Mouse (Mus musculus) layer of hippocampus, postnatal 36 days (tissue): Measurements from ENCODE around the gene Pkd1l2. TPM values are rescaled to one million over a fixed set of nuclear protein-coding genes. Genes with fewer than 3 reads are reported as not detected.
A peak's percentile ranks its signal among the peaks of the same experiment; 100 is the strongest.

Experiments
- DNase-seq, 2 experiments: peaks; one replicate each; pipeline ENCODE4 v3.0.0; 2022
- total RNA-seq, 2 experiments: library from RNA; stranded (reverse); gene quantifications; 2 replicates each; pipeline ENCODE4 v1.2.3; 2021

Pkd1l2 gene
- under 1 TPM in 1 of 2 experiments, not detected in 1; 0.05 TPM for total RNA-seq

DNA sequence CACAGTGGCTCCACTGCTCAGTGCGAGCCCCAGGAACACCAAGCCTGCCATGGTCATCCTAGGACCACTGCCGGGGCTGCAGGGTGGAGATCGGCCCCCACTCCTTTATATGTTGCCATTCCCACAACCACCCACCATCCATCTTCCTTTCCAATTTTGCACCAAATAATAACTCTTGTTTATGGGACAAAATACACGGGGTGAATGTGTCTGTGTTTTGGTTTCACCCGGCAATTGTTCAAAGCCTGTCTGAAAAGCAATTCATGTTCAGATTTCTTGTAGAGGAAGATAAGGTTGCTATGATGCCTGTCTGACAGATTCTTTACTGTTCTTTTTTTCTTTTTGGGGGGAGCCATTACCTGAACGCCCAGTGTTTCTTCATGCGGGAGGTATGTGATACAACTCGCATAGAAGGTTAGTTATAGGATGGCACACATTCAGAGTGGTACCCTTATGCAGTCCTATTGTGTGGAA is at the start of gene Pkd1l2:
TSS of gene Pkd1l2 (minus strand) at position 51 of the 474 bp plus-strand sequence.
- no peak for DNase-seq

DNA sequence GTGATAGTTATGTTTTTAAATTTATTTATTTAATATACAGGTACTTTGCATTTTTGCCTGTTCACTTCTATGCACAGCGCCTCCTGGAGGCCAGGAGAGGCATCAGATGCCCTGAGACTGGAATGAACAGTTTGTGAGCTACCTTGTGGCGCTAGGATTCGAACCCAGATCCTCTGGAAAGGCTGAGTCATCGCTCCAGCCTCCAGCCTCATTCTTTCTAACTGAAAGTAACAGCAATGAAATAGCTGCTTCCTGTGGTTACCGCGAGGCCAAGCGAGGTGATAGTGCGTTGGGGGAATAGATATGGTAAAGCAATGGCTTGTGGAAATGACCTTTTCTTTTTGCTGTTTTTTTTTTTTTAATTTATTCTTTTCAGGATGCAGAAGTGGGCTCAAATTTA is 44.8 kb upstream of the Pkd1l2 start:
- no peak for DNase-seq

DNA sequence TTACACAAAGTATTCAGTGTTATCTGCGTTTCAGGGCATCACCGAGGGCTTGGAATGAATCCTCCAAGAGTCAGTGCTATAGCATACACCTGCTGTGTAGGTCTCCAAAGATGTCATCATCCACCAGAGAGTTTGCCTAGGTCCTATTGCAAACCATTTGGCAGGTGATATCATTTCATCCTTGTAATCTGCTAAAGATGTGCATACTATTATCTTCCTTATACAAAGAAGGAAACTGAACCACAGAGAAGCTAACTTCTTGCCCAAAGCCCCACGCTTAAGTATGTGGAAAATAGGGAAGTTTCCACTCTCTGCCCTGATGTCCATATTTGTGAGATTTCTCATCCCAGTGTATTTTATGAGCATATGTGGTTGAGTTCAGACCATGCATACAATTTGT is 44.2 kb upstream of the Pkd1l2 start:
- DNase-seq, result no peak

DNA sequence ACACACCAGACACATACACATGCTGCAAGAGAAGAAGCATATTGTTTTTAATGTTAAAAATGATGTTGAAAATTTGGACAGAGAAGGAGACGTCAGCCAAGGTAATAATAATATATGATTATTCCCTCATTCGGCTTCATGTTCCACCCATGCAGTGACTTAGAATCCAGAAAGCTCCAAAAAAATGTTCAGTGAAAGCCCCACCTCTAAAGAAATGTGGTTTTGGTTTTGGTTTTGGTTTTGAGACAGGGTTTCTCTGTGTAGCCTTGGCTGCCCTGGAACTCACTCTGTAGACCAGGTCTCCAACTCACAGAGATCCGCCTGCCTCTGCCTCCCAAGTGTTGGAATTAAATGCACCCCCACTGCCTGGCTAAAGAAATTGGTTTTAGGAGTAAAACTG is 43.6 kb upstream of the Pkd1l2 start:
- DNase-seq, result no peak

DNA sequence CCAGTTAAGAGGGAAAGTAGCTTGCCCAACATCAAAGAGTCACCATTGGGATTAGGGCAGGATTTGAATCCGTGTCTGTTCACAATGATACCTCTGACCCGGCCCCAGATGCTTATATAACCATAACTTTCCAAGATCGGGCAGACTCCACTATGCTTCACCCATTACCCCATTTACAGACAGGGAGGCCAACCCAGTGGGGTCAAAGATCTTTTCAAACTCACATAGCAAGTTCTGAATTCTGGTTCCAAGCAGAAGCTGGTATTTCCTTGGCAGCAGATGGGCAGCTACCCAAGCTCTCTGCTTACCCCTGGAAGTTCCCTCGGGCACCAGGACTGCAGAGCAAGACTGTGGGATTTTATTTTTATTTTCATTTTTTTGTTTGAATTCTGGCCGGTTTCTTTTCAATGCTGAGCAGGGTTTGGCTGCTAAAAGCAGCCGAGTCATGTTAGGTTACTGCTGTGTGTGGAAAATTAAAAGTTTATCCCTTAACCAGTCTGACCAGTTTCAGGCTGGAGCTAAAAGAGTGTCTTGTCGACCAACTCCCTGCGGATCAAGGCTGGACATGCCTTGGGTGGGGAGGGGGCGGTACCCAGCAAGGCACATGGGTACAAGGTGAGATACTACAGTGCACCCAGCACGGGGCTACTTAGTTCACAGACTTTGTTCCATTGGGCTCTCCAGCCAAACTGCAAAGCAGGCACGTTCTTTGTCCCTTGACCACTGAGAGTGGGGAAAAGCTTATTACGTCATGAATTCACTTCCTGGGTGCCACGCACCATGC is 41.8 kb upstream of the Pkd1l2 start:
- no peak for DNase-seq

DNA sequence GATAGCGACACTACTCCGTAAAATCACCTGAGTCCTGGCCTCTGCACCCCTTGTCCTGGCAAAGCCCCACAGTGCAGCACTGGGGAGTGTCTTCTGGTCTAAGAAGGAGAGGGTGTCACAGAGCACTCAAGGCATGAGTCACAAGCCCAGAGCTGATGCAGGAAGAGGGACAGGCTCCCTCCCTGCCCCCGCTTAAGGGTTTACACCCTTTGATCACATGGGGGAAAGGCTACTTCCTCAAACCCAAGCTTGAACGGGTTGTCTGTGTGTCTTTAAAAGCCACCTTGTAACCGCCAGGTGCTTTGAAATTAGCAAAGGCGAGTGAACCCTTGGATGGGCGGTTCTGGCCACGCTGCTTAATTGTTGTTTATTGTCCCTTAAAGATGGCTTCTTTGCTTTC is 39.0 kb upstream of the Pkd1l2 start:
- no peak for DNase-seq

DNA sequence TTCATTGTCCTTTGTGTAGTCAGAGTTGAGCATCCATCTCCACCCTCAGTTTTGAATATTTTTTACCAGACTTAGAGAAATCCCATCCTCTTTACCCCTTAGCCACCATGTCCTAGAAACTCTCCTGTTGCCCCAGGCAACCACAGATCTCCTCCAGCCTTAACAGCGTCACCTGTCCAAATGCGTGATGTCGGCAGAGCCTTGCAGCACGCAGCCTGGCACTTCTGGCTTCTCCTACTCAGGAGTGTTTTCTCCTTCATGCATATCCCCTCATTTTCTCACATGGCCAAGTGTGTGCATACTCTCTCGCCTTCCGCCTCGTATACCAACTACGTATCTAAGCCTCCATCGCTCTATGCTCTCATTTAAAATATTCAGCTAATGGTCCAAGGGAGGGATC is 36.2 kb upstream of the Pkd1l2 start:
- DNase-seq, result no peak

DNA sequence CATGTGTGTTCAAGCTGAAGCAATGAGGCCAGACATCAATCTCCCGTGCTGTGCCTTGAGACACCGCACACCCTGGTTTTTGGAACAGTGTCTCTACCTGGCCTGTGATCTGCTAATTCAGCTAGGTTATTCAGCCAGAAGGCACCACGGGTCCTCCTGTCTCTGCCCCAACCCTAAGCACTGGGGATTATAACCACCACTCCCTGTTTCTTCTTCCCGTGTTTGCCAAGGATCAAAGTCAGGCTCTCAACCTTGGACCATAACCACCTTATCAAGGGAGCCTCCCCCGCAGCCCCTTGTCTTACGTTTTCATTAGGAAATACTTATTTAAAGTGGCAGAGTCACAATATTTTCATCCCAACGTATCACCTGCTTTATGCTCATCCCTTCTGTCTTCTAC is 34.3 kb upstream of the Pkd1l2 start:
- DNase-seq, result no peak

DNA sequence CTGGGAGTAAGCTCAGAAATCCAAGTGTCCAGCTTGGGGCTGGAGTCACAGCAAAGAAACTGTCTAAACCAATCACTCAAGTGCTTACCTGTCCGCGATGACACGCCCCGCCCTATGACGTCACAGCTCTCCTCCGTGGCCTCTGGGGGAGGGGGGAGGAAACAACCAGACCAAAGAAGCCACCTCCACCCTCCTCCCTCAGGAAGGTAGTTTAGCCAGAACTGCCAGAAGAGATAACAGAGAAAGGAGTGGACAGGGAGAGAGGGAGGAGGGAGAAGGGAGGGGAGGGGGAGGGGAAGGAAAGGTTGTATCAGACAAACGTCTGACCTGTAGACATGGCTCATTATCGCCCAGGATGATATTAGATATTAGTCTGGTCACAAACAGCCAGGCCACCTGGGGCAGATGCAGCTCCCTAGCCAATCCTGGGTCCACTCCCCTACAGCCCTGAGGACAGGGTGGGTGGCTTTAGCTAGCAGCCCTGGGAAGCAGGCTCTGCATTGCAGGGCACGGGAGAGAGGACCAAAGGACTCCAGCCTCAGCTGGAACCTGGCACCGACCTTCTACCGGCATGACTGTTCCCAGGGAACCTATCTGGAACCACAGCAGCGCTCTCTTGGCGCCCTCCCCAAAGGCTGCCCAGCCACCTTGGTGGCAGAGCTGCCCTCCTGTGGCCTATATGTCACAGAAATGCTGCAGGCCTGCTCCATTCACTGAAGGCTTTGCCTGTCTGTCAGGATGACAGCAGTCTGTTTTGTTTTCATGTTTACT is 33.6 kb upstream of the Pkd1l2 start:
- no peak for DNase-seq

DNA sequence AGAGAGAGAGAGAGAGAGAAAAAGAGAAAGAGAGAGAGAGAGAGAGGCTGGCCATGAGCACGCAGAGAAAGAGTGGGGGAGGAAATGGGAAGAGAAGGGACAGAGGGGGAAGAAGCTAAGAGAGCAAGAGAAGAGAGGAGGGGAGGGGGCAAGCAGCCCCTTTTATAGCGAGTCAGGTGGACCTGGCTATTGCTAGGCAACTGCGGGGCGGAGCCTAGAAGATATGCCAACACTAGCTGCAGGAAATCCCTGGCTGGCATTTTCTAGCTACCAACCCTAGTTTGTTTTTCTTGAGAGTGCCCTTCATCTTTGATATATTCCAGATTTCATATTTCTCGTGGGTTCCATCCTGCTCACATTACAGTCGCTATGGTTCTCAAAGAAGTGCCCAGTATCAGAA is 32.8 kb upstream of the Pkd1l2 start:
- no peak for DNase-seq

DNA sequence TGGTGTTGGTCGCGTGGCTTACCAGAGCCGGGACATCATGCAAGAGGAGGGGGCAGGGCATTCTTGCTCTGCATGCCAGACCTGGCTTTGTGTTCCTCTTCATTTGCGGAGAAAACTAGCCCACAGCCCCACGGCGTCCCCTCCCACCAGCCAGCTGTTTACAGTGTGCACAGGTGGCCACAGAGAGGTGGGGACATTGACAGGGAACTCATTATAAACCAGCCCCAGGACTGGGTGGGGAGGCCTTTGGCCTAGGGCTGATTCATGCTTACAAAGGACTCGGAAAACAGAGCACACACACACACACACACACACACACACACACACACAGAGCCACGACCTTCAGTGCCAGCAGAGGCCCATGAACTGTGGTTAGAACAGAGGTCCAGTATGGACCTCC is 30.0 kb upstream of the Pkd1l2 start:
- no peak for DNase-seq

DNA sequence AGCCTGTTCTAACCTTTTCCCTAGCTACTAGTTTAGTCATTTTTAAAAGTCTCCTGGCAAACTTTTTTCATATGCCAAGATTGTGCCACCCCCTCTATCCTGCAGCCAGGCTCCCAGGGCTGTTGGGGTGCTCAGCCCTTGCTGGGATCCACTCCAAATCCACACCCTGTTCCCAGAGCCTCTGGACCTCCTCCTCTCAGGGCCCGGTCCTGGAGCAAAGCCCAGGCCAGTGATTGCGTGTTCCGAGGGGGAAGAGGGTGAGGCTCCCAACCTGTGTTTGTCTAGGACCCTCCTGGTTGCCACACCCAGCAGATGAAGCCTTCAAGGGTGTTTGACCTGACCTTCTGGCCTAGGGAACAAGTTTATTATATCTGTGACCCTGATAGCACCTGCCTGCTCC is 29.4 kb upstream of the Pkd1l2 start:
- no peak for DNase-seq

DNA sequence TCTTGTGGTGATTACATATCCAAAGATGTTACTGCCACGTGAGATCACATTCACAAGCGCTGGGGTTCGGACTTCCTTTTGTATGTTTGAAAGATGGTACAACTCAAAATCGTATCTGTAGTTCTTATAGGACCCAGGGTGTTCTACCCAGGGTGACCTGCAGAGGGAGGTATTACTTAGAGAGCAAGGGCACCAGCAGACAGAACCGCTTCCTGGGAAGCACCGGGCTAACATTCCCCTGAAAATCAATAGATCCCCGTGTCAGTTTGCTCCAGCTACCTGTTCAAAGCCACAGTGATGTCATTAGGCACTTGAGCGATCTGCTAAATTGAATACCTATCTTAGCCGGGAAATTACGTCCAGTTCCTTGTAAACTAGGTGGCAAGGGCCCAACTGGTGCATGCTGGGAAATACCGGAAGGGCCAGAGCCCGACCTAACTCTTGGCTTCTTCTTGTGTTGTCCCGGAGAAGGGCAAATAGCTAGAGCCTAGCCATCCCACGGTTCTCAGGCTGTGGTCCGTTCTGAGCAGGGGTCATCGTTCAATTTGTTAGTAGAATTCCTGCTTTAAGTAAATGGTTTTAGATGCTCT is 27.6 kb upstream of the Pkd1l2 start:
- no peak for DNase-seq

DNA sequence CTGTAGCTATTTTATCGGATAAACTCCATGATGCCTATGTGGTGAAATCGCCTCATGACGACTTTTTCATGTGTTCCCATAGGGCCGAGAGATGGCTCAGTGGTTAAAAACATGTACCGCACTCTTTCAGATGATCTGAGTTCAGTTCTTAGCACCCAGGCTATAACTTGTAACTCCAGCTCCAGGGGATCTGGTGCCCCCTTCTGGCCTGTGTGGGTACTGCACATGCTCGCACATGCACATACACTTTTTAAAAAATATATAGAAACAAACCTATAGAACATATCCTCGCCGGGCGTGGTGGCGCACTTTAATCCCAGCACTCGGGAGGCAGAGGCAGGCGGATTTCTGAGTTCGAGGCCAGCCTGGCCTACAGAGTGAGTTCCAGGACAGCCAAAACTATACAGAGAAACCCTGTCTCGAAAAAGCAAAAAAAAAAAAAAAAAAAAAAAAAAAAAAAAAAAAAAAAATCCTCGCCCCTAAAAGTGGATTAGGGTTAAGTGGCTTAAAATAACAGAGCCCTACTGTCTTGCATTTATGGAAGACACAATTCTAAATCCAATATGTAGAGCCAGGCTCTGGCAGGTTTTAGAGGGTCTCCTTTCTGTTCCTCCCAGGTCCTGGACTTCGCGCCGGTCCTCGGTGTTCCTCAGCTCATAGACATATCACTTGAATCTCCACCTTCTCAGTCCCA is 26.9 kb upstream of the Pkd1l2 start:
- DNase-seq, result no peak

DNA sequence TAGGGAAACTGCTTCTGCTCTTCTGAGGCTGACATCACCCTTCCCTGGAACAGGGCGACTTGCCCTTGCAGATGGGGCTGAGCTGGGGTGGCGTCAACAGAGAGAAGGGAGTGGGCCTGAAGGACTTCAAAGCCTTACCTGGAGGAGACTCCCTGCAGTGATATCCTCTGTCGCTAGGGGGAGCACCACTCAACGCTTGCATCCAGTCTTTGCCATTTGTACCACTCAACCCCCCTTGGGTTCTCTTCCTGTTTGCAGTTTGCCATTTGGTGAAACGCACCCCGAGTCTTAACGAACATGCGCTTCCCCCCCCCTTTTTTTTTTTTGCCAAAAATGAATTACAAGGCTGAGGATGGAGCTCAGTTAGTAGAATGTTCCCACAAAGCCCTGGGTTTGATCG is 25.3 kb upstream of the Pkd1l2 start:
- DNase-seq, result peak; percentile 61 to 70

DNA sequence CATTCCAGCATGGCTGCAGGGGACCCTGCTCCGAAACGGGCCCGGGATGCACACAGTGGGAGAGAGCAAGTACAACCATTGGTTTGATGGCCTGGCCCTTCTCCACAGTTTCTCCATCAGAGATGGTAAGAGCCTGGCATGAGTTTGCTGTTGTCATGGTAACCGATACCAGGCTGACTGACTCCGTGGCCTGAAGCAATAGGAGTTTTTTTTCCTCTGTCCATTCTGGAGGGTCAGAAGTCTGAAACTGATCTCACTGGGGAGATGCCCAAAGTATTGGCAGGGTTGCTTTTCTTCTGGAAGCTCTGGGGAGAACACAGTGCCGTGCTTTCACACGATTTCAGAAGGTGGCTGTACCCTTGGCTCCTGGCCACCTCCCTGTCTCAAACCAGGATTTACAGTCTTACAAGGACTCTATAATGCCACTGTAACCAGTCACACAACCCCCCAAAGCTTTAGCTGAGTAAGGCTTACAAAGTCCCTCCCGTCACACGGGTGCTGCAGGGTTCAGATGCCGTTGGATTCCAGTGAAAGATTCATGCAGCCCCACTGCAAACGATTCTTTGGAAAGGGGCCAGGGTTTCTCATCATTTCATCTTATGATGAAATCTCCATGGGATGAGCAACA is 15.4 kb upstream of the Pkd1l2 start:
- peak in 1 of 2 experiments; percentile 25 for DNase-seq

DNA sequence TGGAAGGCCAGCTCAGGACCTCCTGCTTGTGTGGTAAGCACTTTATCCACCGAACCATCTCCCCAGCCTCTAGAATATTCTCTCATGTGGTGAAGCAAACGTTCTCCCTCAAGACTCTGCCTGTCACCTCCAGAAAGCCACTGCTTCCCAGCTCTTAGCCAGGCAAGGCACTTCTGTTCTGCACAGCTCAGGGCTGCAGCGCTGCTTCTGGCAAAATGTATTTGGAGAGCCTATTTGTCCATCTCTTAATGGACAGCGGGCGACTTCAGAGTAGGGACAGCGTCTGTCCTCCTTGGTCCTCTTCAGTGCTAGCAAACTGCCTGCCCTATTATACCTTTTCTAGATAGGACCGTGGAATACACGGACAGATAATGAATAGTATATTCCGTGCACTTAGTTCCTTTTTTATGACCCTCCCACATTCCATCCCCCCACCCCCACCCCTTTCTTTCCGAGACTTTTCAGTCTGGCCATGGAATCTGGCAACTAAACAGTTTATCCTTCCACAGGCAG is 14.9 kb upstream of the Pkd1l2 start:
- DNase-seq, result no peak

DNA sequence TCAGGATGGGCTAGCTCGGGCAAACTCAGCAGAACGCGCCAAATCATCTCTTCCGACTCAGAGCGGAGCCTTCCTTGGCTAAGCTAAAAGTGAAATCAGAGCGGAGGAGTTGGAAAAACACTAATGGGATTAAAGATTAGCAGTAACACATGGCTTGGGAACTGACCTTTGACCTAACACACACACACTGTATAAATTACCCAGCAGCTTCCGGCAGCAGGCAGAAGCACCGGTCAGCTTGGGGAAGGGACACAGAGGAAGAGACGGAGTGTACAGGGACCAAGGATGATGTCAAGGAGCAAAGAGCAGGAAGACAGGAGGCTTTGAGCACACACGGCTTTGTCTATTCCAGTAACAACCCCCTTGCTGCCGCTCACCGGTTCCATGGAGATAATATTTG is 13.4 kb upstream of the Pkd1l2 start, which contains the start of gene Bco1:
TSS of gene Bco1 (plus strand) at position 208 of the 400 bp plus-strand sequence.
- DNase-seq, result no peak

DNA sequence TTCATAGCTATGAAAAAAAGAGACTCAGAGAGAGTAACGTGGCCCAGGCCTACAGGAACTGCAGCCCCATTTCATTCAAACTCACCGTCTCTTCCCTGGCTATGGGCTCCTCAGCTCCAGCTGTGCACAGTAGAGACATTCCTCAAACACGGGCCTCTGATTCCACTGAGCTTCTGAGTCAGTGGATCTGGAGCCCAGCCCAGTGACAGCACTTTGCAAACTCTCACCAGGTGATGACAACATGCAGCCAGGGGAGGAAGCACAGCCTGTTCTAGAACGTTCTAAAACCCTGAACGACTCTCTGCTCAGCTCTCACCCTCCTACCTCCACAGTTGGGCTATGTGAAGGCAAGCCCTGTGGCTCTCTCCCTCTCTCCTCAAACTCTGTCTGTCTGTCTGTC is 11.8 kb upstream of the Pkd1l2 start:
- DNase-seq, result no peak

DNA sequence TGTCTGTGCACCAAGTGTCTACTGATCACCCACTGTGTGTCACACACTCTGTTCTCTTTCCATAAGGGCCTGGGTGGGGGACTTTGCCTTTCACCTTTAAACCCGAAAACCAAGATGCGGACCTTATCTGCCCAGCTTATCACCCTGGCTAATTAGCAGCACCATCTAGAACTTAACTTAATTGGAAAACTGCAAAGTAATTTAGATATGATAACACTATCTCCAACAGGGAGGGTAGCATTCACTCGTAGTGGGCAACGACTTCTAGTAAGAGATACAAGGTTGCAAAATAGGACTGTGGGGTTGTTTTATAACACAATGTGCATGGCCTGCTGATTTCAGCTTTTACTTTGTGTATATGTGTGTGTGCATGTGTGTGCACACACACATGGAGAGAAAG is 7.6 kb upstream of the Pkd1l2 start:
- DNase-seq, result no peak

DNA sequence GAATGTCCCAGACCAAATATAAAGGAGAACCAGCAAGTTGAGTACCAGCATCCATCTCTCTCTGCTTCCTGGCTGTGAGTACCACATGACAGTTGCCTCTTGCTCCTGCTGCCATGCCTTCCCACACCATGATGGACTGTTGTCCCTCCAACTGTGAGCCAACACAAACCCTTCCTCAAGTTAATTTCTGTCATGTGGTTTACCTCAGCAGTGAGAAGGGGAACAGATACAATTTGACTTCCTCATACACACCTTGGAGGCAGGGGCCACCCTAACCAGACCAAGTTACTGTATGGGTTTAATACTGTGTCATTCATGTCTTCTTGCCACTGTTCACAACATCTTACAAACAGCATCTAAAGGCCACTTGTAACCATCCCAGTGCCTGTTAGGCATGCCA is 4.8 kb upstream of the Pkd1l2 start:
- DNase-seq, result no peak

DNA sequence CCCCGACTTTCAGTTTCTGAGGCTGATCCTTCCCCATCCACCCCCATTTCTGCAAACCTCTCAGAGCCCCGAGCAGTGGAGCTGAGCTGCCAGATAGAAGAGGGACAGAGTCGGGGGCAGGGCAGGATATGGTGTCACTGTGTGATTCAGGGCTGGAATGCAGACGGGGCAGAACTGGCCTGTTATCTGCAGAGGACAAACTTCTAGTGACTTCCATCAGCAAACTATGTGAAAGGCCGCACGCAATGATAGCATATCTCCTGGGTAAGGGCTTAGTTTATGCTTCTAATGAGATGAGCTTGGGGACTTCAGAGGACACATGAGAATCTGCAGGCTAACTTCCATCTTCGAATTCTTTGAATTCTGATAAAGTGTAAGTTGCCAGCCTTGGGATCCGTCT is 3.3 kb upstream of the Pkd1l2 start:
- no peak for DNase-seq
